Mouse (Mus musculus): Measurements from ENCODE around the gene Nucb2. TPM values are rescaled to one million over a fixed set of nuclear protein-coding genes. Genes with fewer than 3 reads are reported as not detected.
A peak's percentile ranks its signal among the peaks of the same experiment; 100 is the strongest.

Gene Nucb2
- polyA plus RNA-seq (2016; fragmentation: Nextera tagmentation; extraction: Ambion mirVana) = 15.7 and 17.3 TPM in 2 replicates

GRCm38 (mm10) chr7:116503879-116504817, at the start of gene Nucb2:
Gene Nucb2 (plus strand): TSS chr7:116504369.
- H3K27ac ChIP-seq (replicated peaks) = peak within 1 kb of the TSS; percentile 78
- ATAC-seq (ENCODE audit: low FRiP score, low read depth) = peak; percentile 100
- no peaks in the 10 kb centered on the region for H3K9me3 ChIP-seq
- peak within 1 kb of the TSS; percentile 65 for H3K4me3 ChIP-seq
- no peaks in the 10 kb centered on the region for H3K27me3 ChIP-seq
- peak within 1 kb of the TSS; percentile 70 for H3K9ac ChIP-seq (replicated peaks)
- peaks cover 12% of the 10 kb centered on the region for H3K4me1 ChIP-seq
- peak within 1 kb of the TSS; percentile 76 for H3K4me2 ChIP-seq (replicated peaks)
- under 1% methylated on average over 51 of the region's 51 CpGs for WGBS
- no peaks in the 10 kb centered on the region for H3K36me3 ChIP-seq

- Histone ChIP-seq H3K36me3 (no peaks in the 10 kb centered on the region), H3K27me3 (no peaks in the 10 kb centered on the region), H3K27ac (replicated peaks) (no peak overlapping the region), H3K4me3 (no peak overlapping the region), H3K4me2 (replicated peaks) (no peak overlapping the region), H3K4me1 (no peaks in the 10 kb centered on the region), H3K9ac (replicated peaks) (no peak overlapping the region), H3K9me3 (no peaks in the 10 kb centered on the region)
- WGBS = 87% methylated on average over 4 of the region's 4 CpGs
- no peak for ATAC-seq (ENCODE audit: low FRiP score, low read depth)
Observed at GRCm38 (mm10) chr7:116456964-116457363, 47.2 kb upstream of the Nucb2 start.

GRCm38 (mm10) chr7:116457391-116457790, 46.8 kb upstream of the Nucb2 start:
- WGBS = 84% methylated on average over 6 of the region's 6 CpGs

GRCm38 (mm10) chr7:116458985-116459441, 45.2 kb upstream of the Nucb2 start:
- Histone ChIP-seq H3K4me2 (replicated peaks) (no peak overlapping the region), H3K4me1 (no peaks in the 10 kb centered on the region), H3K36me3 (no peaks in the 10 kb centered on the region), H3K27ac (replicated peaks) (no peak overlapping the region), H3K9ac (replicated peaks) (no peak overlapping the region), H3K27me3 (no peaks in the 10 kb centered on the region), H3K9me3 (no peaks in the 10 kb centered on the region), H3K4me3 (no peak overlapping the region)
- ATAC-seq (ENCODE audit: low FRiP score, low read depth) = no peak
- 39% methylated on average over 3 of the region's 3 CpGs for WGBS

More at GRCm38 (mm10) chr7:116457391-116457790, 46.8 kb upstream of the Nucb2 start:
- H3K9me3 ChIP-seq = no peaks in the 10 kb centered on the region
- no peaks in the 10 kb centered on the region for H3K36me3 ChIP-seq
- ATAC-seq (ENCODE audit: low FRiP score, low read depth) = no peak
- H3K9ac ChIP-seq (replicated peaks) = no peak overlapping the region
- no peaks in the 10 kb centered on the region for H3K4me1 ChIP-seq
- H3K27me3 ChIP-seq = no peaks in the 10 kb centered on the region
- no peak overlapping the region for H3K4me2 ChIP-seq (replicated peaks)
- H3K27ac ChIP-seq (replicated peaks) = no peak overlapping the region
- no peak overlapping the region for H3K4me3 ChIP-seq

GRCm38 (mm10) chr7:116462114-116462513, 42.1 kb upstream of the Nucb2 start:
- no peak overlapping the region for H3K27ac ChIP-seq (replicated peaks)
- H3K4me1 ChIP-seq = no peaks in the 10 kb centered on the region
- 55% methylated on average over 8 of the region's 8 CpGs for WGBS
- no peak overlapping the region for H3K4me3 ChIP-seq
- H3K9ac ChIP-seq (replicated peaks) = no peak overlapping the region
- no peak overlapping the region for H3K4me2 ChIP-seq (replicated peaks)
- no peaks in the 10 kb centered on the region for H3K27me3 ChIP-seq
- H3K9me3 ChIP-seq = no peaks in the 10 kb centered on the region
- ATAC-seq (ENCODE audit: low FRiP score, low read depth) = no peak
- no peaks in the 10 kb centered on the region for H3K36me3 ChIP-seq

GRCm38 (mm10) chr7:116475836-116476235, 28.3 kb upstream of the Nucb2 start:
- no peak overlapping the region for H3K4me2 ChIP-seq (replicated peaks)
- no peak overlapping the region for H3K27ac ChIP-seq (replicated peaks)
- H3K9ac ChIP-seq (replicated peaks) = no peak overlapping the region
- no peaks in the 10 kb centered on the region for H3K36me3 ChIP-seq
- no peaks in the 10 kb centered on the region for H3K9me3 ChIP-seq
- H3K4me1 ChIP-seq = no peaks in the 10 kb centered on the region
- H3K4me3 ChIP-seq = no peak overlapping the region
- no peaks in the 10 kb centered on the region for H3K27me3 ChIP-seq
- ATAC-seq (ENCODE audit: low FRiP score, low read depth) = no peak

- no peak overlapping the region for H3K4me2 ChIP-seq (replicated peaks)
- H3K9me3 ChIP-seq = no peaks in the 10 kb centered on the region
- H3K4me1 ChIP-seq = no peaks in the 10 kb centered on the region
- H3K4me3 ChIP-seq = no peak overlapping the region
- no peaks in the 10 kb centered on the region for H3K36me3 ChIP-seq
- ATAC-seq (ENCODE audit: low FRiP score, low read depth) = no peak
- no peak overlapping the region for H3K9ac ChIP-seq (replicated peaks)
- H3K27me3 ChIP-seq = no peaks in the 10 kb centered on the region
- 90% methylated on average over 5 of the region's 5 CpGs for WGBS
- no peak overlapping the region for H3K27ac ChIP-seq (replicated peaks)
Observed at GRCm38 (mm10) chr7:116476264-116476663, 27.9 kb upstream of the Nucb2 start.

GRCm38 (mm10) chr7:116483106-116483505, 21.1 kb upstream of the Nucb2 start:
- no peaks in the 10 kb centered on the region for H3K9me3 ChIP-seq
- 83% methylated on average over 1 of the region's 1 CpGs for WGBS
- no peak overlapping the region for H3K4me2 ChIP-seq (replicated peaks)
- no peak overlapping the region for H3K4me3 ChIP-seq
- no peaks in the 10 kb centered on the region for H3K4me1 ChIP-seq
- no peaks in the 10 kb centered on the region for H3K36me3 ChIP-seq
- no peak for ATAC-seq (ENCODE audit: low FRiP score, low read depth)
- H3K27me3 ChIP-seq = no peaks in the 10 kb centered on the region
- H3K9ac ChIP-seq (replicated peaks) = no peak overlapping the region
- no peak overlapping the region for H3K27ac ChIP-seq (replicated peaks)

- H3K9me3 ChIP-seq = no peaks in the 10 kb centered on the region
- 68% methylated on average over 5 of the region's 5 CpGs for WGBS
- H3K4me2 ChIP-seq (replicated peaks) = no peak overlapping the region
- H3K27ac ChIP-seq (replicated peaks) = no peak overlapping the region
- ATAC-seq (ENCODE audit: low FRiP score, low read depth) = no peak
- H3K4me3 ChIP-seq = no peak overlapping the region
- H3K9ac ChIP-seq (replicated peaks) = no peak overlapping the region
- H3K4me1 ChIP-seq = no peaks in the 10 kb centered on the region
- no peaks in the 10 kb centered on the region for H3K27me3 ChIP-seq
- H3K36me3 ChIP-seq = no peaks in the 10 kb centered on the region
Observed at GRCm38 (mm10) chr7:116483782-116484181, 20.4 kb upstream of the Nucb2 start.

GRCm38 (mm10) chr7:116484213-116484612, 20.0 kb upstream of the Nucb2 start:
- H3K4me2 ChIP-seq (replicated peaks) = no peak overlapping the region
- H3K4me3 ChIP-seq = no peak overlapping the region
- H3K9me3 ChIP-seq = no peaks in the 10 kb centered on the region
- no peak overlapping the region for H3K9ac ChIP-seq (replicated peaks)
- no peak for ATAC-seq (ENCODE audit: low FRiP score, low read depth)
- H3K27me3 ChIP-seq = no peaks in the 10 kb centered on the region
- no peaks in the 10 kb centered on the region for H3K36me3 ChIP-seq
- no peaks in the 10 kb centered on the region for H3K4me1 ChIP-seq
- H3K27ac ChIP-seq (replicated peaks) = no peak overlapping the region
- WGBS = 91% methylated on average over 5 of the region's 5 CpGs

- WGBS = 67% methylated on average over 1 of the region's 1 CpGs
- no peak overlapping the region for H3K9ac ChIP-seq (replicated peaks)
- no peak overlapping the region for H3K4me2 ChIP-seq (replicated peaks)
- no peak for ATAC-seq (ENCODE audit: low FRiP score, low read depth)
- no peak overlapping the region for H3K4me3 ChIP-seq
- H3K4me1 ChIP-seq = no peaks in the 10 kb centered on the region
- no peaks in the 10 kb centered on the region for H3K27me3 ChIP-seq
- H3K36me3 ChIP-seq = no peaks in the 10 kb centered on the region
- H3K27ac ChIP-seq (replicated peaks) = no peak overlapping the region
- no peaks in the 10 kb centered on the region for H3K9me3 ChIP-seq
Observed at GRCm38 (mm10) chr7:116485062-116485601, 19.0 kb upstream of the Nucb2 start.

- Histone ChIP-seq H3K4me1 (no peaks in the 10 kb centered on the region), H3K4me2 (replicated peaks) (no peak overlapping the region), H3K27me3 (no peaks in the 10 kb centered on the region), H3K27ac (replicated peaks) (no peak overlapping the region), H3K9me3 (no peaks in the 10 kb centered on the region), H3K4me3 (no peak overlapping the region), H3K9ac (replicated peaks) (no peak overlapping the region), H3K36me3 (no peaks in the 10 kb centered on the region)
- WGBS = 82% methylated on average over 4 of the region's 4 CpGs
- ATAC-seq (ENCODE audit: low FRiP score, low read depth) = no peak
Observed at GRCm38 (mm10) chr7:116491113-116491512, 13.1 kb upstream of the Nucb2 start.

All from midbrain, embryonic 12.5 days (tissue).